In the genomic region with DNA sequence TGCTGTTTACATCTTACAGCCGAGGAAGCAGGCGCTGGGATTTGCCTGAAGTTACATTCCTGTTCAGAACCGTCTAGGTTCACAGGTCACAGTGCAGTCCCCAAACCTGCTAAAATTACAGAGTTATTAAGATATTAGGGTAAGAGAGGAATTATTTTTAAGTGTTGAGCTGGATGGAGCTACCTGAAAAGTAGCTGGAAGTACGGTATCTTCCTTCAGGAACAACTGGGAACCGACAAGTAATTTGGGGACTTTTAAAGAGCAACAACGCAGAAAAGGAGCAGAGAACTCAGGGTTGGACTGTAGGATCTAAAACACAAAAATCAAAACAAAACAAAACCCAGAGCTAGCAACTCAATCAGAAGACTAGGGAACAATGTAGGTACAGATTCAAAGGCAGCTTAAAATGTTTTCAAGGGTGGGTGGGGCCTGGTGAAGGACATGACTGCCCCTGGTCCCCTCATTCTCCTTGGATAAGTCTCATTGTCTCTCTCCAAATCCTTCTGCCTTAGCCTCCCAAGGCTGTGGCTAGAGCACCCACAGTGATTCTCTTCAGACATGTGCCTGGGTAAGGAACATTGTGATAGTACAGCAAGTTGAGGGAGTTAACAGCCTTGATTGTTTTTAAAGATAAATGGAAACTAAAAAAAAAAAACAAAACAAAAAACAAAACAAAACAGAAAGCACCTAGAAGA, we compare ENCODE assay signal across 10 mouse cellular contexts. TPM values are rescaled to one million over a fixed set of nuclear protein-coding genes. Genes with fewer than 3 reads are reported as not detected.
DNase-seq lines count a peak whose midpoint lies in the region; ATAC-seq and TF ChIP-seq lines count a peak whose summit lies in the region.
"Had no signal": no experiment of that assay in that cellular context is flagged by ENCODE, and none has a peak within 500 bp of the region (broad histone marks: within the 10 kb centered on the region; RNA-seq: fewer than 3 reads in every experiment).

No protein-coding gene starts in this region.

- DNase-seq in gastrocnemius, adult 2 months, result no peak
- no peak for DNase-seq in gastrocnemius, postnatal 10 days
- DNase-seq in CD4-positive helper T cell, adult 2 months (ENCODE audit: low read depth, low spot score), result peak; percentile 9
- DNase-seq in forebrain, embryonic 11.5 days (ENCODE audit: low spot score), result no peak
- no peak for DNase-seq in liver, embryonic 14.5 days (ENCODE audit: low read depth in 3 of 3, low spot score in 3 of 3)
- no peak for DNase-seq in right cerebral cortex, adult 2 months (ENCODE audit: low spot score in 2 of 2)
- DNase-seq in thymus, adult 2 months, result no peak
- DNase-seq in layer of hippocampus, adult 9-11 months, result no peak

- TF ChIP-seq POLR2A in thymus, adult 2 months (IDR thresholded peaks at IDR 0.05; ENCODE audit: control insufficient read depth, extremely low read depth, insufficient read depth, low read length, poor library complexity), result no peak

- H3K4me1 ChIP-seq in forebrain, embryonic 11.5 days (replicated peaks; ENCODE audit: control insufficient read depth, insufficient read depth, low read length), result peaks cover 15% of the 10 kb centered on the region; the same call in 1 of the 2 replicates
- H3K4me1 ChIP-seq in liver, embryonic 14.5 days (replicated peaks; ENCODE audit: control insufficient read depth in 2 of 2, insufficient read depth in 2 of 2, low read length in 1 of 2), result peaks cover 11 to 14% of the 10 kb centered on the region in 2 experiments
- H3K4me1 ChIP-seq in thymus, adult 2 months (replicated peaks; ENCODE audit: control insufficient read depth, insufficient read depth, low read length), result peaks cover 2% of the 10 kb centered on the region; the same call in 1 of the 2 replicates

- intact Hi-C loops in gastrocnemius, adult 2 months (cut with DNase I), result loop anchor here (1.0 to 10.0 kb wide), 5 partner anchors 95 to 431 kb away; a partner anchor contains a TSS

- H3K9me3 ChIP-seq in forebrain, embryonic 11.5 days (ENCODE audit: control insufficient read depth, low read length), result no peaks in the 10 kb centered on the region
- no peaks in the 10 kb centered on the region for H3K9me3 ChIP-seq in liver, embryonic 14.5 days (ENCODE audit: control insufficient read depth, low read length)

- no peak for TF ChIP-seq EP300 in liver, embryonic 14.5 days (IDR thresholded peaks at IDR 0.05; ENCODE audit: low read depth)

- H3K27ac ChIP-seq in gastrocnemius, adult 2 months, result peak overlapping the region; percentile 97
- peak overlapping the region; percentile 99 for H3K27ac ChIP-seq in forebrain, embryonic 11.5 days (ENCODE audit: low read depth, low read length)
- H3K27ac ChIP-seq in liver, embryonic 14.5 days, result peak overlapping the region; percentile 94; the same call in 1 of the 2 replicates
- no peak overlapping the region for H3K27ac ChIP-seq in thymus, adult 2 months (ENCODE audit: control insufficient read depth, insufficient read depth, low read length)

- TF ChIP-seq CTCF in gastrocnemius, adult 2 months (IDR thresholded peaks at IDR 0.05), result no peak
- no peak for TF ChIP-seq CTCF in liver, embryonic 14.5 days (IDR thresholded peaks at IDR 0.05; ENCODE audit: low read depth)
- TF ChIP-seq CTCF in thymus, adult 2 months (IDR thresholded peaks at IDR 0.05; ENCODE audit: borderline replicate concordance, control insufficient read depth, extremely low read depth, insufficient read depth, low read length, poor library complexity), result no peak

- no peaks in the 10 kb centered on the region for H3K36me3 ChIP-seq in forebrain, embryonic 11.5 days (ENCODE audit: control insufficient read depth, insufficient read depth, low read length)
- H3K36me3 ChIP-seq in liver, embryonic 14.5 days (replicated peaks; ENCODE audit: control insufficient read depth, insufficient read depth, low read depth), result no peaks in the 10 kb centered on the region
- H3K36me3 ChIP-seq in thymus, adult 2 months (ENCODE audit: control insufficient read depth, insufficient read depth, low read length), result no peaks in the 10 kb centered on the region

- peak overlapping the region; percentile 60 for H3K4me2 ChIP-seq in forebrain, embryonic 11.5 days (ENCODE audit: low read depth, low read length, severe bottlenecking)
- peak overlapping the region; percentile 99 for H3K4me2 ChIP-seq in liver, embryonic 14.5 days (ENCODE audit: low read depth)

- peak overlapping the region; percentile 87 for H3K9ac ChIP-seq in forebrain, embryonic 11.5 days (ENCODE audit: low read length)
- H3K9ac ChIP-seq in liver, embryonic 14.5 days (replicated peaks), result peak overlapping the region; percentile 76

- ATAC-seq in forebrain, embryonic 11.5 days (replicated peaks; ENCODE audit: low FRiP score), result no peak
- no peak for ATAC-seq in liver, embryonic 14.5 days (ENCODE audit: insufficient read depth)
- ATAC-seq: inflammation-experienced regulatory T-cells, adult 6 months had no signal

- WGBS in forebrain, embryonic 11.5 days, result 18% methylated on average over 6 of the region's 6 CpGs
- 76% methylated on average over 6 of the region's 6 CpGs for WGBS in liver, embryonic 14.5 days (ENCODE audit: insufficient replicate concordance)
- 96% methylated on average over 6 of the region's 6 CpGs for WGBS in thymus, adult 2 months

- no peaks in the 10 kb centered on the region for H3K27me3 ChIP-seq in forebrain, embryonic 11.5 days (ENCODE audit: control insufficient read depth, insufficient read depth, low read length)
- H3K27me3 ChIP-seq in liver, embryonic 14.5 days (ENCODE audit: control insufficient read depth, insufficient read depth, low read length), result no peaks in the 10 kb centered on the region
- no peaks in the 10 kb centered on the region for H3K27me3 ChIP-seq in thymus, adult 2 months (ENCODE audit: control insufficient read depth, insufficient read depth, low read length)
- H3K27me3 ChIP-seq: Patski had no signal

- peak overlapping the region; percentile 75 for H3K4me3 ChIP-seq in gastrocnemius, adult 2 months
- H3K4me3 ChIP-seq in forebrain, embryonic 11.5 days (ENCODE audit: low read depth, low read length), result no peak overlapping the region
- H3K4me3 ChIP-seq in liver, embryonic 14.5 days (ENCODE audit: insufficient read depth in 1 of 2, low read depth in 2 of 2, low read length in 2 of 2), result peak overlapping the region; percentile 36 to 97; a peak in 3 of 4 replicates
- H3K4me3 ChIP-seq in thymus, adult 2 months (ENCODE audit: control insufficient read depth, insufficient read depth, low read length), result no peak overlapping the region

RNA-seq across cellular contexts. Expression of a gene that starts 43.9 kb away (rescaled TPM):
- 10 to 100 TPM; 26.1 to 28.4 TPM for total RNA-seq in gastrocnemius, adult 2 months (2021)
- 10 to 100 TPM; 33.5 to 43.0 TPM for total RNA-seq in gastrocnemius, postnatal 10 days (2021)
- 57.8 and 63.0 TPM in 2 replicates for polyA plus RNA-seq in forebrain, embryonic 11.5 days (2014; fragmentation: Nextera tagmentation; extraction: Ambion mirVana)
- polyA plus RNA-seq in liver, embryonic 14.5 days (2012; rRNA removed), result 6.0 and 11.6 TPM in 2 replicates
- polyA plus RNA-seq in liver, embryonic 14.5 days (2014; fragmentation: Nextera tagmentation; extraction: Ambion mirVana), result 17.0 and 18.2 TPM in 2 replicates
- polyA plus RNA-seq in thymus, adult 2 months (2012; rRNA removed), result 7.9 and 10.2 TPM in 2 replicates

Comparison
In these comparisons a context has a peak if more than half of its experiments do, and no peak if none do; other contexts are left out.
1. H3K4me3 ChIP-seq: peak in gastrocnemius, adult 2 months (single experiment) and liver, embryonic 14.5 days (2 of 2); none in forebrain, embryonic 11.5 days (single experiment) and thymus, adult 2 months (single experiment).